Mouse (Mus musculus) small intestine, adult 2 months (tissue): ENCODE data around the gene Ppargc1a. TPM values are rescaled to one million over a fixed set of nuclear protein-coding genes. Genes with fewer than 3 reads are reported as not detected.
A peak's percentile ranks its signal among the peaks of the same experiment; 100 is the strongest.

Source experiments
- H3K27ac ChIP-seq: fragments of 200-500 bp; 2 replicates; pipeline ENCODE4 v1.5.1; 2012; ENCODE audit warnings: low read depth, low read length, control low read depth, inconsistent platforms; ENCODE audit not compliant: insufficient read depth
- H3K27me3 ChIP-seq: fragments of 200-500 bp; 2 replicates; pipeline ENCODE4 v1.6.1; 2012; ENCODE audit warnings: mild to moderate bottlenecking, moderate library complexity, low read length, inconsistent platforms; ENCODE audit not compliant: control insufficient read depth, insufficient read depth
- H3K36me3 ChIP-seq: fragments of 200-500 bp; 2 replicates; pipeline ENCODE4 v1.6.1; 2012; ENCODE audit warnings: mild to moderate bottlenecking, low read length, control low read depth, inconsistent platforms; ENCODE audit not compliant: control insufficient read depth, insufficient read depth
- H3K4me1 ChIP-seq: fragments of 200-500 bp; 2 replicates; pipeline ENCODE4 v1.6.1; 2012; ENCODE audit warnings: low read length, inconsistent platforms, mixed read lengths; ENCODE audit not compliant: control insufficient read depth, insufficient read depth, insufficient read length
- H3K4me3 ChIP-seq: fragments of 200-500 bp; 2 replicates; pipeline ENCODE4 v1.5.1; 2012; ENCODE audit warnings: low read depth, mild to moderate bottlenecking, control low read depth, inconsistent platforms, low read length, moderate library complexity
- CTCF ChIP-seq: fragments of 200-500 bp; IDR thresholded peaks from 2 replicates; pipeline ENCODE4 v1.5.1; 2012; ENCODE audit warnings: low read depth, mild to moderate bottlenecking, control low read depth, inconsistent platforms, low read length, moderate library complexity, mixed read lengths; ENCODE audit not compliant: insufficient replicate concordance, insufficient read length; ENCODE audit errors: extremely low read depth
- POLR2A ChIP-seq: fragments of 200-500 bp; IDR thresholded peaks from 2 replicates; pipeline ENCODE4 v1.6.1; 2012; ENCODE audit warnings: low read depth, mild to moderate bottlenecking, control low read depth, inconsistent platforms, low read length, moderate library complexity
- WGBS: fragments of 180-500 bp; shearing (Covaris S2); methylation state at CpG from one replicate; pipeline ENCODE4 v1.1.7; 2018; 5-methylcytosine and 5-hydroxymethylcytosine counted together
- polyA plus RNA-seq: library from polyadenylated mRNA; depleted of rRNA; stranded (reverse); fragments of >200 nt; gene quantifications from 2 replicates; pipeline ENCODE4 v1.2.3, GENCODE M21; 2012

Gene Ppargc1a
- polyA plus RNA-seq, 1 experiment: 9.0 TPM

DNA sequence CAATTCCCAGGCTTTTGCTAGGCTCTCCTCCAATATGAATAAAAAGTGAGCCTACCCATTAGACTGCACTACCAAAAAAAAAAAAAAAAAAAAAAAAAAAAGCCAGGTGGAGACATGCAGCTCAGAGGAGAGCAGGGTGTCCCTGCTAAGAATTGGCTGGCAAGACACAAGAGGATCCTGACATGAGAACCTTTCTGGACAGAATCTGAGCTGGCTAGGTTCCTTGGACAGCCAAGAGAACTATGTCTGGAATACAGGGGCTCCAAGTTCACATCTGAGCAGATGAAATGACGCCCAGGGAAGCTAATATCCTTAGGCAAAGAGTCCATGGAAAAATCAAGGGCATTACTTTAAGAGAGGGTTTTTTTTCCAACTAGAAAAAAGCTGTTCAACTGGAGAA lies 33.1 kb downstream of the Ppargc1a start:
- peaks cover 5% of the 10 kb centered on the region for H3K36me3 ChIP-seq
- H3K27ac ChIP-seq: no peak overlapping the region
- TF ChIP-seq CTCF: no peak
- TF ChIP-seq POLR2A: no peak
- peaks cover 4% of the 10 kb centered on the region; the same call in 1 of the 2 replicates for H3K4me1 ChIP-seq
- no peaks in the 10 kb centered on the region for H3K27me3 ChIP-seq
- 86% methylated on average over 1 of the region's 1 CpGs for WGBS
- H3K4me3 ChIP-seq: no peak overlapping the region

DNA sequence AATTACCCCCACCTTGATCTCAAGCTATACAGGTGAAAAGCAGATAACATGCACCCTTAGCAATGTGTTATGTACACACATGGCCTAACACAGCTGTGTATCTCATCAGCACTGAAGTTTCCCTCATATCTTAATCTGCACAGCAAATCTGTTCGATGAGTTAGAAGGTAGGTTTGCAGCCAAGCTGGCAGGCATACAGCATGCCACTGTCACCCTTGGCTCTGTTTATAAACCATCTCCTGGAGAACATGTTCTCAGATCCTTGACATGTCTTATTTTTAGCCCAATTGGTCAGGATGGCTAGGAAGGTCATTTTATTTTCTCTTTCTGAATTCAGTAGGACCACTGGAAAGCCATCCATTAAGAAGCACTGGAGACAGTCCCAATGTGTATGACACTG lies 36.2 kb downstream of the Ppargc1a start:
- WGBS: 36% methylated on average over 1 of the region's 1 CpGs
- Histone ChIP-seq H3K27ac (no peak overlapping the region), H3K36me3 (peaks cover 5% of the 10 kb centered on the region), H3K4me1 (peaks cover 7% of the 10 kb centered on the region; the same call in 1 of the 2 replicates), H3K4me3 (no peak overlapping the region), H3K27me3 (no peaks in the 10 kb centered on the region)
- TF ChIP-seq POLR2A: no peak
- no peak for TF ChIP-seq CTCF

DNA sequence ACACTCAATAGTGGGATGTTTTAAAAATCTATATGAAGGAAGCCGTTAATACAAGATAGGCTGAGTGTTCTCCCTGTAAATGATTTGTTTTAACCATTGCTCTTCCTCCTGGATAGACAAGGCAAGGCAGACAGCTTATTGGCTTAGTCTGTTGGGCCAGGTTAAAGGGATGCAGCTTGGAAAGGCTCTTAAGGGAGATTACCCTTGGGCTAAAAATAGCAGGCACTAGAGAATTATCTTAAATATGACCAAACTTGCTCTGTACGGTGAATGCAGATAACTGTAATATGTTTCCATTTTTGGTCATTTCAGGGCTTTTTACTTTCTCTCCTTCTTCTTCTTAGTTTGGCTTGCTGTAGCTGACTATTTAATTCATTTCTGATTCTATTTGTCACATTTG lies 38.1 kb downstream of the Ppargc1a start:
- Histone ChIP-seq H3K27me3 (no peaks in the 10 kb centered on the region), H3K27ac (no peak overlapping the region), H3K4me3 (no peak overlapping the region), H3K4me1 (peaks cover 7% of the 10 kb centered on the region; the same call in 1 of the 2 replicates), H3K36me3 (peaks cover 5% of the 10 kb centered on the region)
- WGBS: 70% methylated on average over 2 of the region's 2 CpGs
- TF ChIP-seq POLR2A (no peak), CTCF (no peak)

DNA sequence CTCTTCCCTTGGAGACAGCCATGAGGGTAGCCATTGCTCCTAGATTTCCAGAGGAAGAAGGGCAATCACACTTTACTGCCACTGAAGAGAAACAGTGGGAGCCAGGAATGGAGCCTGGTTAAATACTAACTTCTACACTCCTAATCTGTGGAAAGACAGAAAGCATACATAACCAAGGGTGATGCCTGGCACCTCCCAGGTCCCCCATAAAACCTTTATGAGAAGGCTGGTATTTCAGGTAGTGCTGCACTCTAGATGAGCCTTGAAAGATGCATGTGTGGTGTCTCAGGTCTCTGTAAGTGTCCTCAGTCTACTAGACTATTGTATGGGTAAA lies 39.4 kb downstream of the Ppargc1a start:
- H3K4me1 ChIP-seq: peaks cover 7% of the 10 kb centered on the region; the same call in 1 of the 2 replicates
- peaks cover 3% of the 10 kb centered on the region; the same call in 1 of the 2 replicates for H3K36me3 ChIP-seq
- no peak overlapping the region for H3K4me3 ChIP-seq
- H3K27me3 ChIP-seq: no peaks in the 10 kb centered on the region
- no peak for TF ChIP-seq POLR2A
- TF ChIP-seq CTCF: no peak
- peak overlapping the region; percentile 64 for H3K27ac ChIP-seq

DNA sequence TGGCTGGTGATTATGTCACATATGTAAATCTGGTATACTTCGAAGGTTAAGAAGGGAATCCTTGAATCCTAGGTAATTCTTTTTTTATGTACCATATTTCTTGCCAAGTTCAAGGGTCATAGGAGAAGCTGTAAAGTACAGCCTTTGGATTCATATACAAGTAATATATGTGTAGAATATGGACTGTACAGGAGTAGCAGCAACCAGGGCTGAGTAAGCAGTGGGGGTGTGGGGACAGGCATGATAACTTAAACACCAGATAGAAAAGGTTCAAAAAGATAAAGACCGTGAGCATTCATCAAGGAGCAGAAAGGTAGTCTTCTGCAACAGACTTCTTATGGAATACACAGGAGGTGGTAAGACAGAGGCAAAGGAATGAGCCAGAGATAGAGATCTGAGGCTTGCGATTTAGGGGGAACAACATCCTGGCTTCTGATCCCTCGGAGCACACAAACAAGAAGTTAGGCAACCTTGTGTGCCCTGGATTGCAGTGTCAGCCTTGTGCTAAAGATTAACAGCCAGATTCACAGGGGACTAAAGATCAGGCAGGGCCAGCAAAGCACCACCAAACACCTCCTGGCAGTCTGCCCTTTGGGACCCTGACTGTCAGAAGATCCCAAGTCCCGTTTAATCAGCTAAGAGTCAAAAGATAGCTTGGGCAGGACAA lies 39.9 kb downstream of the Ppargc1a start:
- 27% methylated on average over 5 of the region's 5 CpGs for WGBS
- H3K36me3 ChIP-seq: peaks cover 3% of the 10 kb centered on the region; the same call in 1 of the 2 replicates
- H3K4me3 ChIP-seq: no peak overlapping the region
- peak overlapping the region; percentile 64 for H3K27ac ChIP-seq
- H3K27me3 ChIP-seq: no peaks in the 10 kb centered on the region
- peaks cover 7% of the 10 kb centered on the region; the same call in 1 of the 2 replicates for H3K4me1 ChIP-seq
- TF ChIP-seq POLR2A (no peak), CTCF (no peak)

DNA sequence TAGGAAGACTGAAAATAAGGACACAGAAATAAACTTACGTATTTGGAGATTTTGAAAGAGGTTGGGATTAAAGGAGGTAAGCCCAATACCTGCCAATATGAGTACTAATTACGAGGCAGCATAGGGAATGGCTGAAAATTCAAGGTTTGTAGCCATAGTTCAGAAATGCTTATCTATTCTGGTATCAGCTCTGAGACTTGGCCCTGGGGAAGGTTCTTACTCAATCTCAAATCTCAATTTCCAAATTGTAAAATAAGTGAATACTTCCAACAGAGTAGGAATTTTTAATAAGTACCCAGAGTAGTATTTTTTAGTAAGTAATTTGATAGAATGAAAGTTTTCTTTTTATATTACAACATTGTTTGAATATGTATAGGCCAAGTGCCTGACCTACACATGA lies 41.7 kb downstream of the Ppargc1a start:
- Histone ChIP-seq H3K36me3 (peaks cover 3% of the 10 kb centered on the region; the same call in 1 of the 2 replicates), H3K27me3 (no peaks in the 10 kb centered on the region), H3K4me3 (no peak overlapping the region), H3K27ac (no peak overlapping the region), H3K4me1 (peaks cover 9% of the 10 kb centered on the region; the same call in 1 of the 2 replicates)
- TF ChIP-seq POLR2A (no peak), CTCF (no peak)
- WGBS: 92% methylated on average over 2 of the region's 2 CpGs

DNA sequence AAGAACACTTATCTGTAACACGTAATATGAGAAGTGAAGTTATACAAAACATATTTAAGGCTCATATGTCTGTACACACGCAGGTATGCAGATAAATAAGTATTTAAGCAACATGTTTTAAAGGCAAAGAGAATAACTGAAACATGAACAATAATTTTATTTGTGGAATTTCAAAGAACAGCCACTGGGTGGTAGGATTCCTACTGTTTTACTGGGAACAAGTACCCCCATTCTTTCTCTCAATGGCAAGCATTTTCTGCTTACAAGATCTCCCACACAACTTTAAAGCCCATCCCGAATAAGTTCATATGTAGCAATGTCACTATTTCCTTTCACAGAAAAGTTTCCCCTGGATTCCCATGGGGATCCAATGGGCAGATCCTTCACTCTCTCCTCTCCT lies 46.7 kb downstream of the Ppargc1a start:
- H3K27me3 ChIP-seq: no peaks in the 10 kb centered on the region
- no peaks in the 10 kb centered on the region for H3K36me3 ChIP-seq
- no peak overlapping the region for H3K4me3 ChIP-seq
- 82% methylated on average over 3 of the region's 3 CpGs for WGBS
- peaks cover 2% of the 10 kb centered on the region; the same call in 1 of the 2 replicates for H3K4me1 ChIP-seq
- no peak overlapping the region for H3K27ac ChIP-seq
- no peak for TF ChIP-seq POLR2A
- TF ChIP-seq CTCF: no peak
